Mouse (Mus musculus): Measurements from ENCODE around the gene Cdhr5. TPM values are rescaled to one million over a fixed set of nuclear protein-coding genes. Genes with fewer than 3 reads are reported as not detected.

Gene Cdhr5
- not detected for total RNA-seq (2022)

GRCm38 (mm10) chr7:141276546-141276945, at the start of gene Cdhr5:
TSS of gene Cdhr5 (minus strand) at chr7:141276786.
- no peak for DNase-seq (ENCODE audit: low spot score)

- DNase-seq (ENCODE audit: low spot score) = no peak
These were observed 48.1 kb upstream of the Cdhr5 start for GRCm38 (mm10) chr7:141324686-141325085.

GRCm38 (mm10) chr7:141319446-141319845, 42.9 kb upstream of the Cdhr5 start:
- DNase-seq (ENCODE audit: low spot score) = no peak

- DNase-seq (ENCODE audit: low spot score) = no peak
These were observed 41.1 kb upstream of the Cdhr5 start for GRCm38 (mm10) chr7:141317619-141318132.

- no peak for DNase-seq (ENCODE audit: low spot score)
These were observed 39.4 kb upstream of the Cdhr5 start for GRCm38 (mm10) chr7:141315974-141316373.

GRCm38 (mm10) chr7:141315076-141315475, 38.5 kb upstream of the Cdhr5 start:
- no peak for DNase-seq (ENCODE audit: low spot score)

- DNase-seq (ENCODE audit: low spot score) = no peak
These were observed 37.8 kb upstream of the Cdhr5 start for GRCm38 (mm10) chr7:141314416-141314815.

GRCm38 (mm10) chr7:141304537-141304936, 28.0 kb upstream of the Cdhr5 start:
- no peak for DNase-seq (ENCODE audit: low spot score)

- no peak for DNase-seq (ENCODE audit: low spot score)
These were observed 26.2 kb upstream of the Cdhr5 start for GRCm38 (mm10) chr7:141302702-141303268.

GRCm38 (mm10) chr7:141301386-141301785, 24.8 kb upstream of the Cdhr5 start:
- DNase-seq (ENCODE audit: low spot score) = no peak

- DNase-seq (ENCODE audit: low spot score) = no peak
These were observed 22.6 kb upstream of the Cdhr5 start for GRCm38 (mm10) chr7:141299175-141299574.

GRCm38 (mm10) chr7:141297926-141298650, 21.5 kb upstream of the Cdhr5 start:
- DNase-seq (ENCODE audit: low spot score) = no peak

GRCm38 (mm10) chr7:141294479-141294878, 17.9 kb upstream of the Cdhr5 start:
- DNase-seq (ENCODE audit: low spot score) = no peak

- no peak for DNase-seq (ENCODE audit: low spot score)
These were observed 17.4 kb upstream of the Cdhr5 start for GRCm38 (mm10) chr7:141293852-141294471.

- DNase-seq (ENCODE audit: low spot score) = no peak
These were observed 16.2 kb upstream of the Cdhr5 start for GRCm38 (mm10) chr7:141292583-141293388.

GRCm38 (mm10) chr7:141291921-141292582, 15.5 kb upstream of the Cdhr5 start, which contains the start of gene Drd4:
TSS of gene Drd4 (plus strand) at chr7:141292006.
- DNase-seq (ENCODE audit: low spot score) = no peak

GRCm38 (mm10) chr7:141288042-141288441, 11.5 kb upstream of the Cdhr5 start:
- DNase-seq (ENCODE audit: low spot score) = no peak

- DNase-seq (ENCODE audit: low spot score) = no peak
These were observed 6.2 kb upstream of the Cdhr5 start for GRCm38 (mm10) chr7:141282756-141283155.

- DNase-seq (ENCODE audit: low spot score) = no peak
These were observed 4.9 kb upstream of the Cdhr5 start for GRCm38 (mm10) chr7:141281442-141281841.

- DNase-seq (ENCODE audit: low spot score) = no peak
These were observed 2.4 kb upstream of the Cdhr5 start, which contains the start of gene Sct for GRCm38 (mm10) chr7:141278766-141279590. TSS of gene Sct (minus strand) at chr7:141279133.
